Mouse (Mus musculus) MEL (cell line): Measurements from ENCODE around the gene C5ar2. TPM values are rescaled to one million over a fixed set of nuclear protein-coding genes. Genes with fewer than 3 reads are reported as not detected.
A peak's percentile ranks its signal among the peaks of the same experiment; 100 is the strongest.

ENCODE experiments used
- DNase-seq: peaks from one replicate; pipeline ENCODE4 v3.0.0; 2011; ENCODE audit warnings: low read depth, low spot score
- H3K27ac ChIP-seq: 2 replicates; pipeline ENCODE4 v1.5.1; 2012; ENCODE audit warnings: low read depth, mild to moderate bottlenecking, control low read depth, low read length, moderate library complexity; ENCODE audit not compliant: control insufficient read depth
- H3K27me3 ChIP-seq, 2 experiments: fragments of 150-350 bp in 1 of 2; sonication (generic) in 1 of 2; 2 replicates each; pipeline ENCODE4 v1.6.1; 2012; ENCODE audit warnings: low read length in 2 of 2, mild to moderate bottlenecking in 2 of 2, improper control_type of control experiment in 1 of 2, moderate library complexity in 1 of 2; ENCODE audit not compliant: insufficient read depth in 2 of 2, control insufficient read depth in 1 of 2
- H3K36me3 ChIP-seq, 2 experiments: 2 replicates each; pipeline ENCODE4 v1.6.1; 2012 to 2014; ENCODE audit warnings: low read length in 2 of 2, improper control_type of control experiment in 1 of 2, inconsistent platforms in 1 of 2, mild to moderate bottlenecking in 1 of 2; ENCODE audit not compliant: insufficient read depth in 2 of 2, control insufficient read depth in 1 of 2
- H3K4me1 ChIP-seq, 2 experiments: fragments of 150-350 bp in 1 of 2; sonication (generic) in 1 of 2; 2 replicates each; pipeline ENCODE4 v1.6.1; 2012; ENCODE audit warnings: low read length in 2 of 2, improper control_type of control experiment in 1 of 2, mild to moderate bottlenecking in 1 of 2; ENCODE audit not compliant: insufficient read depth in 2 of 2, control insufficient read depth in 1 of 2
- H3K4me3 ChIP-seq, 2 experiments: fragments of 150-350 bp in 1 of 2; sonication (generic) in 1 of 2; 2 replicates each; pipeline ENCODE4 v1.5.1; 2012; ENCODE audit warnings: low read depth in 2 of 2, low read length in 2 of 2, mild to moderate bottlenecking in 2 of 2, moderate library complexity in 2 of 2, control low read depth in 1 of 2, improper control_type of control experiment in 1 of 2; ENCODE audit not compliant: control insufficient read depth in 1 of 2, insufficient read depth in 1 of 2
- H3K79me2 ChIP-seq: 2 replicates; pipeline ENCODE4 v1.6.1; 2012; ENCODE audit warnings: mild to moderate bottlenecking, low read length, moderate library complexity; ENCODE audit not compliant: control insufficient read depth, poor library complexity, insufficient read depth
- H3K9ac ChIP-seq: 2 replicates; pipeline ENCODE4 v1.6.1; 2012; ENCODE audit warnings: low read depth, mild to moderate bottlenecking, control low read depth, low read length, moderate library complexity; ENCODE audit not compliant: control insufficient read depth, poor library complexity, severe bottlenecking
- H3K9me3 ChIP-seq: fragments of 150-350 bp; sonication (generic); replicated peaks from 2 replicates; pipeline ENCODE4 v1.6.1; 2012; ENCODE audit warnings: mild to moderate bottlenecking, low read length, improper control_type of control experiment, moderate library complexity; ENCODE audit not compliant: insufficient read depth
- CTCF ChIP-seq, 3 experiments: IDR thresholded peaks in 2 of 3; conservative IDR thresholded peaks in 1 of 3; 2 replicates each; pipeline ENCODE4 v1.5.1; 2011 to 2012; ENCODE audit warnings: low read length in 3 of 3, low read depth in 2 of 3, mild to moderate bottlenecking in 2 of 3, improper control_type of control experiment in 1 of 3, inconsistent platforms in 1 of 3, mixed read lengths in 1 of 3, moderate library complexity in 1 of 3; ENCODE audit not compliant: control insufficient read depth in 1 of 3, insufficient read depth in 1 of 3, poor library complexity in 1 of 3, severe bottlenecking in 1 of 3
- ELF1 ChIP-seq: IDR thresholded peaks from 2 replicates; pipeline ENCODE4 v1.6.1; 2014; ENCODE audit warnings: low read depth, mild to moderate bottlenecking, inconsistent platforms, low read length, improper control_type of control experiment, moderate library complexity
- ETS1 ChIP-seq: IDR thresholded peaks from 2 replicates; pipeline ENCODE4 v1.6.1; 2012; ENCODE audit warnings: low read depth, mild to moderate bottlenecking, inconsistent platforms, low read length, improper control_type of control experiment, moderate library complexity
- GATA1 ChIP-seq: IDR thresholded peaks from 2 replicates; pipeline ENCODE4 v1.6.1; 2011; ENCODE audit warnings: low read depth, low read length, improper control_type of control experiment
- JUND ChIP-seq: IDR thresholded peaks from 2 replicates; pipeline ENCODE4 v1.6.1; 2011; ENCODE audit warnings: low read depth, mild to moderate bottlenecking, improper control_type of control experiment, low read length
- KAT2A ChIP-seq: conservative IDR thresholded peaks from 2 replicates; pipeline ENCODE4 v1.6.1; 2012; ENCODE audit warnings: low read depth, low read length, improper control_type of control experiment, inconsistent platforms
- MAFK ChIP-seq: IDR thresholded peaks from 2 replicates; pipeline ENCODE4 v1.6.1; 2011; ENCODE audit warnings: low read depth, mild to moderate bottlenecking, low read length, improper control_type of control experiment, borderline replicate concordance
- MAX ChIP-seq: IDR thresholded peaks from 2 replicates; pipeline ENCODE4 v1.6.1; 2011; ENCODE audit warnings: low read length, improper control_type of control experiment
- MAZ ChIP-seq: IDR thresholded peaks from 2 replicates; pipeline ENCODE4 v1.6.1; 2012; ENCODE audit warnings: low read depth, mild to moderate bottlenecking, inconsistent platforms, low read length, improper control_type of control experiment
- MXI1 ChIP-seq: IDR thresholded peaks from 2 replicates; pipeline ENCODE4 v1.6.1; 2011; ENCODE audit warnings: mild to moderate bottlenecking, low read depth, low read length, improper control_type of control experiment
- NELFE ChIP-seq: IDR thresholded peaks from 2 replicates; pipeline ENCODE4 v1.6.1; 2011; ENCODE audit warnings: low read depth, low read length, improper control_type of control experiment
- NRF1 ChIP-seq: IDR thresholded peaks from 2 replicates; pipeline ENCODE4 v1.6.1; 2014; ENCODE audit warnings: low read depth, mild to moderate bottlenecking, inconsistent platforms, low read length, improper control_type of control experiment, moderate library complexity; ENCODE audit not compliant: poor library complexity, insufficient read depth, severe bottlenecking
- POLR2A ChIP-seq, 2 experiments: IDR thresholded peaks; 2 replicates each; pipeline ENCODE4 v1.6.1; 2011 to 2012; ENCODE audit warnings: low read length in 2 of 2, mild to moderate bottlenecking in 2 of 2, control low read depth in 1 of 2, improper control_type of control experiment in 1 of 2, low read depth in 1 of 2, moderate library complexity in 1 of 2; ENCODE audit not compliant: control insufficient read depth in 1 of 2, insufficient read depth in 1 of 2, poor library complexity in 1 of 2
- POLR2AphosphoS2 ChIP-seq: IDR thresholded peaks from 2 replicates; pipeline ENCODE4 v1.6.1; 2011; ENCODE audit warnings: low read length, improper control_type of control experiment
- RCOR1 ChIP-seq: IDR thresholded peaks from 2 replicates; pipeline ENCODE4 v1.6.1; 2012; ENCODE audit warnings: low read depth, mild to moderate bottlenecking, inconsistent platforms, low read length, improper control_type of control experiment
- SMC3 ChIP-seq: IDR thresholded peaks from 2 replicates; pipeline ENCODE4 v1.6.1; 2011; ENCODE audit warnings: low read depth, low read length, improper control_type of control experiment
- TCF12 ChIP-seq: IDR thresholded peaks from 2 replicates; pipeline ENCODE4 v1.6.1; 2014; ENCODE audit warnings: low read depth, mild to moderate bottlenecking, inconsistent platforms, low read length, improper control_type of control experiment, moderate library complexity
- polyA plus RNA-seq, 2 experiments: library from polyadenylated mRNA; stranded (reverse) in 1 of 2; unstranded in 1 of 2; fragments of >175 nt in 1 of 2; fragments of >200 nt in 1 of 2; gene quantifications; 2 replicates each; pipeline versions ENCODE4 v1.2.1 to v1.2.4; 2012; ENCODE audit warnings: low replicate concordance in 2 of 2, low read depth in 1 of 2; ENCODE audit not compliant: insufficient read length in 2 of 2, insufficient read depth in 1 of 2, missing spikeins in 1 of 2
- total RNA-seq: library from RNA; depleted of rRNA; stranded (reverse); fragments of 300-350 nt; gene quantifications from 2 replicates; pipeline ENCODE4 v1.2.3, GENCODE M21; 2012

Gene C5ar2
- total and polyA plus RNA-seq, 3 experiments: 0.49 to 1.7 TPM; not detected in 1

GRCm38 (mm10) chr7:16208781-16209665, 34.9 kb downstream of the C5ar2 start:
- H3K4me1 ChIP-seq: peaks cover 0 to 6% of the 10 kb centered on the region in 2 experiments; a peak in 1 of 4 replicates
- no peak overlapping the region for H3K9ac ChIP-seq
- no peaks in the 10 kb centered on the region for H3K36me3 ChIP-seq
- no peaks in the 10 kb centered on the region for H3K9me3 ChIP-seq
- H3K4me3 ChIP-seq: no peak overlapping the region
- H3K27ac ChIP-seq: no peak overlapping the region
- H3K27me3 ChIP-seq: no peaks in the 10 kb centered on the region
- H3K79me2 ChIP-seq: no peaks in the 10 kb centered on the region
- DNase-seq: no peak
- TF ChIP-seq NRF1 (no peak), ELF1 (no peak), RCOR1 (no peak), MAX (no peak), JUND (no peak), TCF12 (no peak), CTCF (IDR thresholded peaks at IDR 0.05 in 2 of 3, conservative IDR thresholded peaks at IDR 0.05 in 1 of 3; ENCODE audit: control insufficient read depth in 1 of 3, insufficient read depth in 1 of 3, low read depth in 2 of 3, low read length in 3 of 3, poor library complexity in 1 of 3, severe bottlenecking in 1 of 3) (no peak), KAT2A (no peak), MAZ (no peak)

GRCm38 (mm10) chr7:16207496-16207895, 36.5 kb downstream of the C5ar2 start:
- peaks cover 0 to 6% of the 10 kb centered on the region in 2 experiments; a peak in 1 of 4 replicates for H3K4me1 ChIP-seq
- DNase-seq: peak; percentile 38
- no peaks in the 10 kb centered on the region for H3K79me2 ChIP-seq
- no peak overlapping the region for H3K4me3 ChIP-seq
- H3K9ac ChIP-seq: no peak overlapping the region
- H3K36me3 ChIP-seq: no peaks in the 10 kb centered on the region
- H3K9me3 ChIP-seq: no peaks in the 10 kb centered on the region
- H3K27me3 ChIP-seq: no peaks in the 10 kb centered on the region
- TF ChIP-seq POLR2AphosphoS2 (no peak), ETS1 (no peak), MXI1 (no peak), MAFK (no peak), POLR2A (IDR thresholded peaks at IDR 0.05; ENCODE audit: control insufficient read depth in 1 of 2, insufficient read depth in 1 of 2, low read depth in 1 of 2, low read length in 2 of 2, poor library complexity in 1 of 2) (no peak), GATA1 (no peak), SMC3 (no peak), NRF1 (no peak), NELFE (no peak)
- no peak overlapping the region for H3K27ac ChIP-seq
